8 mouse cellular contexts compared by ENCODE assay signal in genomic region chr4:47473586-47473967, GRCm38 (mm10). TPM values are rescaled to one million over a fixed set of nuclear protein-coding genes. Genes with fewer than 3 reads are reported as not detected.
DNase-seq lines count a peak whose midpoint lies in the region; ATAC-seq lines count a peak whose summit lies in the region.

No protein-coding gene starts in this region.

- DNase-seq in heart, postnatal 10 days = no peak
- DNase-seq in T-cell, adult 2 months (ENCODE audit: low spot score) = peak; percentile 3

- peaks cover 26% of the 10 kb centered on the region for H3K4me1 ChIP-seq in heart, embryonic 12.5 days (replicated peaks)
- H3K4me1 ChIP-seq in liver, embryonic 15.5 days (replicated peaks) = peaks cover 26% of the 10 kb centered on the region
- H3K4me1 ChIP-seq in stomach, embryonic 15.5 days = peaks cover 17% of the 10 kb centered on the region; the same call in 1 of the 2 replicates

- H3K9ac ChIP-seq in heart, embryonic 12.5 days = peak overlapping the region; percentile 89
- H3K9ac ChIP-seq in liver, embryonic 15.5 days = peak overlapping the region; percentile 84
- H3K9ac ChIP-seq in stomach, embryonic 15.5 days = peak overlapping the region; percentile 75

- intact Hi-C loops in heart, postnatal 10 days (cut with DNase I) = loop anchor here (5.0 kb wide), 1 partner anchor 574 kb away; the partner anchor contains the start of gene Nr4a3

- peak overlapping the region; percentile 94 for H3K27ac ChIP-seq in heart, embryonic 12.5 days (ENCODE audit: poor library complexity, severe bottlenecking)
- peak overlapping the region; percentile 90 for H3K27ac ChIP-seq in liver, embryonic 15.5 days (replicated peaks)
- H3K27ac ChIP-seq in stomach, embryonic 15.5 days = peak overlapping the region; percentile 97

- ATAC-seq in heart, embryonic 12.5 days (ENCODE audit: insufficient number of reproducible peaks, low FRiP score) = no peak; the same call in 1 of the 2 replicates
- ATAC-seq in granulocyte monocyte progenitor cell, adult 5-6 weeks (replicated peaks; ENCODE audit: poor library complexity, severe bottlenecking) = peak; percentile 21
- ATAC-seq in liver, embryonic 15.5 days (ENCODE audit: insufficient read depth) = no peak
- peak; percentile 1; the same call in 1 of the 2 replicates for ATAC-seq in stomach, embryonic 15.5 days (ENCODE audit: insufficient read depth, low FRiP score, low read depth)
- ATAC-seq in monocyte, adult 5-6 weeks (replicated peaks; ENCODE audit: insufficient number of reproducible peaks, low FRiP score, low TSS enrichment, poor library complexity, severe bottlenecking) = no peak
- ATAC-seq in inflammation-experienced regulatory T-cells, adult 6 months = no peak

- peaks cover 64% of the 10 kb centered on the region for H3K36me3 ChIP-seq in heart, embryonic 12.5 days
- H3K36me3 ChIP-seq in liver, embryonic 15.5 days (replicated peaks) = peaks cover 56% of the 10 kb centered on the region
- H3K36me3 ChIP-seq in stomach, embryonic 15.5 days = peaks cover 48% of the 10 kb centered on the region

- WGBS in heart, embryonic 12.5 days = 5% methylated on average over 11 of the region's 14 CpGs
- WGBS in liver, embryonic 15.5 days (ENCODE audit: insufficient replicate concordance) = 2% methylated on average over 11 of the region's 14 CpGs
- 5% methylated on average over 7 of the region's 14 CpGs for WGBS in stomach, embryonic 15.5 days

- peak overlapping the region; percentile 82 for H3K4me3 ChIP-seq in heart, embryonic 12.5 days
- peak overlapping the region; percentile 87 for H3K4me3 ChIP-seq in liver, embryonic 15.5 days (replicated peaks)
- peak overlapping the region; percentile 80 for H3K4me3 ChIP-seq in stomach, embryonic 15.5 days (replicated peaks)

- peak overlapping the region; percentile 88 for H3K4me2 ChIP-seq in heart, embryonic 12.5 days
- peak overlapping the region; percentile 87 for H3K4me2 ChIP-seq in liver, embryonic 15.5 days
- peak overlapping the region; percentile 55 for H3K4me2 ChIP-seq in stomach, embryonic 15.5 days

- peaks cover 2% of the 10 kb centered on the region; the same call in 1 of the 2 replicates for H3K9me3 ChIP-seq in heart, embryonic 12.5 days (replicated peaks)
- no peaks in the 10 kb centered on the region for H3K9me3 ChIP-seq in liver, embryonic 15.5 days (replicated peaks)
- H3K9me3 ChIP-seq in stomach, embryonic 15.5 days = no peaks in the 10 kb centered on the region

- no peaks in the 10 kb centered on the region for H3K27me3 ChIP-seq in heart, embryonic 12.5 days (replicated peaks)
- no peaks in the 10 kb centered on the region for H3K27me3 ChIP-seq in liver, embryonic 15.5 days
- no peaks in the 10 kb centered on the region for H3K27me3 ChIP-seq in stomach, embryonic 15.5 days (replicated peaks)

RNA-seq across cellular contexts. Expression of gene Alg2, which starts 0.6 kb away (rescaled TPM):
- 33.6 and 34.6 TPM in 2 replicates for polyA plus RNA-seq in heart, embryonic 12.5 days (2016; fragmentation: Nextera tagmentation; extraction: Ambion mirVana)
- 10 to 100 TPM in 1 of 2 experiments, 1 to 10 TPM in 1; 9.5 to 12.8 TPM for total RNA-seq in heart, postnatal 10 days (2021)
- total RNA-seq in granulocyte monocyte progenitor cell, adult 5-6 weeks (2014; fragmentation: Nextera tagmentation) = 37.3 and 49.6 TPM in 2 replicates
- 18.8 and 21.5 TPM in 2 replicates for total RNA-seq in granulocyte monocyte progenitor cell, adult 5-6 weeks (2017)
- polyA plus RNA-seq in liver, embryonic 15.5 days (2015; fragmentation: Nextera tagmentation; extraction: Ambion mirVana) = 14.3 and 14.8 TPM in 2 replicates
- polyA plus RNA-seq in stomach, embryonic 15.5 days (2015; fragmentation: Nextera tagmentation; extraction: Ambion mirVana) = 59.2 and 65.8 TPM in 2 replicates
- total RNA-seq in monocyte, adult 5-6 weeks (2017) = 5.8 to 17.7 TPM (median 6.6 TPM) in 3 replicates
- polyA plus RNA-seq in inflammation-experienced regulatory T-cells, adult 6 months (2017; shearing (Covaris generic)) = 1 to 10 TPM; 8.4 to 9.2 (median 9.1) TPM

RNA-seq across cellular contexts. Expression of gene Sec61b, which starts 0.9 kb away (rescaled TPM):
- 150 and 168 TPM in 2 replicates for polyA plus RNA-seq in heart, embryonic 12.5 days (2016; fragmentation: Nextera tagmentation; extraction: Ambion mirVana)
- total RNA-seq in heart, postnatal 10 days (2021) = 10 to 100 TPM; 36.6 to 43.3 TPM
- total RNA-seq in granulocyte monocyte progenitor cell, adult 5-6 weeks (2014; fragmentation: Nextera tagmentation) = 823 and 839 TPM in 2 replicates
- 356 and 361 TPM in 2 replicates for total RNA-seq in granulocyte monocyte progenitor cell, adult 5-6 weeks (2017)
- 205 and 230 TPM in 2 replicates for polyA plus RNA-seq in liver, embryonic 15.5 days (2015; fragmentation: Nextera tagmentation; extraction: Ambion mirVana)
- 466 and 488 TPM in 2 replicates for polyA plus RNA-seq in stomach, embryonic 15.5 days (2015; fragmentation: Nextera tagmentation; extraction: Ambion mirVana)
- 116 to 119 TPM (median 117 TPM) in 3 replicates for total RNA-seq in monocyte, adult 5-6 weeks (2017)
- polyA plus RNA-seq in inflammation-experienced regulatory T-cells, adult 6 months (2017; shearing (Covaris generic)) = 100 to 1,000 TPM; 260 to 394 (median 271) TPM

Comparison
In these comparisons a context has a peak if more than half of its experiments do, and no peak if none do; other contexts are left out.
1. ATAC-seq: peak in granulocyte monocyte progenitor cell, adult 5-6 weeks (single experiment) and stomach, embryonic 15.5 days (single experiment); none in heart, embryonic 12.5 days (single experiment), liver, embryonic 15.5 days (single experiment), monocyte, adult 5-6 weeks (single experiment) and inflammation-experienced regulatory T-cells, adult 6 months (single experiment).
2. Peak in every context shown above with its lines, with median percentiles within 50 percentile points of each other: H3K27ac ChIP-seq, H3K4me2 ChIP-seq, H3K4me3 ChIP-seq and H3K9ac ChIP-seq.